Mouse (Mus musculus): ENCODE data around the gene Ctsc.
A peak's percentile ranks its signal among the peaks of the same experiment; 100 is the strongest.

Ctsc gene

DNA sequence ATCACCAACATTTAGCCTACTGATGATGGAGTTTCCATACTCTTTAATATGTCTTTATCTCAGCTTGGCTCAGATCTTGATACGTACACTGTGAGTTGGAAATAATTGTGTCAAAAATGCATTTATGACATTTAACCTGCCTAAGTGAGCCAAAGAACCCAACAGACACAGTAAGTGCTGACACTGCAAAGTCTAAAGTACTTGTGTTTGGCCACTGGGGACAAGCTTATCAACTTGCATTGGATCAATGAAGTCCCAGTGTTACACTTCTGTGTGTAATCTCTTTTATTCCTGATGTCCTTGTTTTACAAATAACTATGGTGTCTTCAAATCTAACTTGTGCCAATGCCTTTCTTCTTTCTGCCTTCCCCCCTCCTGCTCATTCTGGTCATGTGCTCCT, 18.1 kb downstream of the Ctsc start:
- DNase-seq (ENCODE audit: low read depth, low spot score) = no peak

DNA sequence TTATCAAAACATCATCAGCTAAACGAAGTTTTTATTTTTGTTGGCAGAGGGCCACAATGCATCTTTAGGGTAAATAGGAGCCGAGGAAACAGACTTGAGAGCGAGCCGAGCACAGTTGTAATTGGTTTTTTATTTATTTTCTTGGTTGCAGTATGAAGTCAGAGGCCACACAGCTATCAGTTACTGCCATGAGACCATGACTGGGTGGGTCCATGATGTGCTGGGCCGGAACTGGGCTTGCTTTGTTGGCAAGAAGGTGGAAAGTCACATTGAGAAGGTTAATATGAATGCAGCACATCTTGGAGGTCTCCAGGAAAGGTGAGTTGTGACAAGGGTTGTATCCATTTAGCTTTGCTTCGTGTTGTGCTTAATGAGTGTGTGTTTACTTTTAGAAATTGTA, 19.0 kb downstream of the Ctsc start:
- no peak for DNase-seq (ENCODE audit: low read depth, low spot score)

DNA sequence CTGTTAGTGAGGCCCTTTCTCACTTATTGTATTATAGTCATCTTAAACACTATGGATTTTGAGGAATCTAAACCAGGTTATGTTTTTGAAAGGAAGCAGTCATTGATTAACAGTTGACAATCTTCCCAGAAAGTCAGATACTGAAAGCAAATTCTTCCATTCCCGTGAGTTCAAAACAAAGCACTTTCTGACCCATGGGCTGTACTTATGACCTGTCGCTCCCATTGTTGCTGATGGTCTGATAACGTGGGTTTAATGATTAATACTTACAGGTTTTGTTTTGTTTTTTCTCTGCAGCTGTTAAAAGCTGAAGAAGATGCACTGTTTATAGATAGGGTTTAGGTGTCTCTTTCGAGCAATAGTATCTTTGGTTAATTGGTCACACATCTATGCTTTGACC, 27.9 kb downstream of the Ctsc start:
- no peak for DNase-seq (ENCODE audit: low read depth, low spot score)

DNA sequence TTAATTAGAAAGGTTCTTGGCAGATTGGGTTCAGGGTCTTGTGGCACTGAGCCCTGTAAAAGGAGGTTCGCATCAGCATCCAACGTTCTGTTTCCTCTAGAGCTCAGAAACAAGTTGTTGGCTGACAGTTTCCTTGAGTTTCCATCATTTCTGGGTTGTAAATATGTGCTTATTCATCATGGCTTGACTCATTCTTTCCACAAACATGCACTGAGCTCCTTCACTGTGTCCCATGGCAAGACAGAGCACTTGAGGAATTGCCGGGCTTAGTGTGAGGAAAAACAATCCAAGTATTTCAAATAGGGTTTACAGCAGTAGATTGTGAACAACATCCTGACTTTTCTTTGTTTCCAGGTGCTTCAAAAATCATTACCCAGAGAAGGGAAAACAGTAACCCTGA, 28.8 kb downstream of the Ctsc start:
- no peak for DNase-seq (ENCODE audit: low read depth, low spot score)

DNA sequence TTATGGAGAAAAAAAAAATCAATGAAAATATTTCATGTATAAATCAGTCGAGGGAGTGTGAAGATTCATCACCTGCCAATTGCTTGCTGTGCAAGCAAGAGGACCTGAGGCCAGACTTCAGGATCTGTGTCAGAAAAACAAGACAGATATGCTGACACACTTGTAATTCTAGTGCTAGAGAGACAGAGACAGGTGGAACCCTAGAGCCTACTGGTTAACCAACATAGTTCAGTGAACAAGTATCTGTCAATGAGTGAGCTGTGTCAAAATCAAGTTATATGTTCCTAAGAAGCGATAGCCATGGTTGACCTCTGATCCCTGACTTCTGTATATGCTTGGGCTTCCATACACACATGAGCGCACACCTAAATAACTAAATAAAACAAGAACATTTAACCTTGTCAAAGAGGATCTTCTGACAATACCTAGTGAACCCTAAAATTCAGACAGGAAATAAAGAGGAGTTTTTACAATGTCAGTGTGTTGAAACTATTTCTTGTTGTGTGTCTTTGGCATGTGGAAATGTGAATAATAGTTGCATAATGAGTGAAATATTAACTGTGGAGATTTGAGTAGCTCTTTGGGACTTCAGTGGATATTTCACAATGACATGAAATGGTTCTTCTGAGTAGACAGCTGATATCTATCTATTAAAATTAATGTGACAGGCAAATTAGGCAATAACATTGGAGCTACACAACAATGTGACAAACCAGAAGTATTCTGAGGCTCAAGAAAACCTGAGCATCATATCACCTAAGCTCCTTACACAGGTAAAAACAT, 32.7 kb downstream of the Ctsc start:
- no peak for DNase-seq (ENCODE audit: low read depth, low spot score)

DNA sequence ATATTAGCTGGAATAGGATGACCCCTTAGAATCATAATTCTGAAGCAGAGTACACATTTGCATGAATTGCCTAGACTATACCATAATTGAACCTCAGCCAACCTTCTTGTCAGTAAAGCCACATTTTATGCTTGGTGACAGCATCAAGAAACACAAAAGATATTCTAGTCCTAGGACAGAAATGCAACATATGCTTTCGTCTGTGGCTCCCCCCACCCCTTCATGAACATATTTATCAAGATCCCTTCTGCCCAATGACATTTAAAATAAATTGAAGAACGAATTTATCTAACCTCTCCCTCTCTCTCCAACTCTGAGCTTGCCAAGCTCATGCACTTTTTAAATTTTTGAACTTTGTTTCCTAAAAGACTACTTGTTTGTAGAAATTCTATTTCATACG, 38.5 kb downstream of the Ctsc start:
- DNase-seq (ENCODE audit: low read depth, low spot score) = no peak

DNA sequence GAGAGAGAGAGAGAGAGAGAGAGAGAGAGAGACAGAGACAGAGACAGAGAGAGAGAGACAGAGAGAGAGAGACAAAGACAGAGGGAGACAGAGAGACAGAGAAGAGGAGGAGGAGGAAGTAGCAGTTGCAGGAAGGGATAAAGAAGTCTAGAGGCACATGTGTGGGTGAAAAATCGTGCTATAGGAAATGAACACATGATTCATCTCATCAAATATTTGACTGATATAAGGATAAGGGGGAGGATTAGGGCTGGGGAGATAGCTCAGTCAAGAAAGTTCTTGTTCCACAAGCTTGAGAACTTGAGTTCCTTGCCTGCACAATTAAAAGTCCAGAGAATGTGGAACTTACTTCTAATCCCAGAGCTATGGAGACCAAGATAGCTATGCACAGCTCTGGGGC, 40.6 kb downstream of the Ctsc start:
- no peak for DNase-seq (ENCODE audit: low read depth, low spot score)

DNA sequence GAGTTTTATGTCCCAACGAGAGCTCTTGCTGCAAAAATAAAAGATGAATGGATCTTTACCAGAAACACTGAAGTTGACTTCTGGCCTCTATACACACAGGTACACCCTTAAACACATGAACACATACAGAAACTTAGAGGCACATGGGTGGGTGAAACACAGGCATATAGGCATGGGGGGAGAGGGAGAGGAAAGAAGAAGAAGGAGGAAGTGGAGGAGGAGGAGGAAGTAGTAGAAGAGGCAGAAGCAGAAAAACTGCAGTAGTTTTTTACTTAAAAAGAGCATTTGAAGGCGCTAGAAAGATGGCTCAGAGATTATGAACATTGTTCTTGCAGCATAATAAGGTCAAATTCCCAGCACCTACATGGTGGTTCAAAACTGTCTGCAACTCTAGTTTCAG, 41.0 kb downstream of the Ctsc start:
- DNase-seq (ENCODE audit: low read depth, low spot score) = no peak

DNA sequence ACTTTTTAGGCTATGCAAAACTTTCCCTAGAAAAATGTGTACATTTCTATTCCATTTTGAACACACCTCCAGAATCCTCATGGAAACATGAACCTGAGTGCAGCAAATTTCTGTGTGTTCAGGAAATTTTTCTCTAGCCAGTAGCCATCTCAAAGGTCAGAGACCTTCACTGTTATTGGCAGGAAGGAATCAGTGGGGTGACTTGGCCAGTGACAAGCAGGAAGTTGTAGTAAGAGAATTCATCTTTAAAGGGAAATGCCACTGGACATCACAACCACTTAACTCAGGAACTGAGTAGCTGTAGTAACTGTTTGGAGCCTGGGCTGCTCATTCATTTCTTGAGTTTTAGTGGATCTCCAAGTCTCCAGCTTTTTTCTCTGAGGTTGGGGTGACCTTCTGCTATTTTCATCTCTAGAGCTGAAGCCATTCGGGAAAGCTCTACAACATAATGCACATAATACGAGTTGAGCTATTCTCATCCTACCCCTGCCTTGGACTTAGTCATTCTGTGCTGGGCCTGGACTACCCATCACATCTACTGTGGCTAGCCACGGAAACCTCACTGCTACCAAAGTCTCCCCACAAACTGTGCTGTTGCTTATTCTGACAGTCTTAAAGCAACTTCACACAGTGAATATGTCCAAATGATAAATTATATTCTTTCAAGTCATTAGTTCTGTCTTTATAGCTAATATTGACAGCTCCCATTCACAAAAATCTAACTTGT, 41.7 kb downstream of the Ctsc start:
- no peak for DNase-seq (ENCODE audit: low read depth, low spot score)

DNA sequence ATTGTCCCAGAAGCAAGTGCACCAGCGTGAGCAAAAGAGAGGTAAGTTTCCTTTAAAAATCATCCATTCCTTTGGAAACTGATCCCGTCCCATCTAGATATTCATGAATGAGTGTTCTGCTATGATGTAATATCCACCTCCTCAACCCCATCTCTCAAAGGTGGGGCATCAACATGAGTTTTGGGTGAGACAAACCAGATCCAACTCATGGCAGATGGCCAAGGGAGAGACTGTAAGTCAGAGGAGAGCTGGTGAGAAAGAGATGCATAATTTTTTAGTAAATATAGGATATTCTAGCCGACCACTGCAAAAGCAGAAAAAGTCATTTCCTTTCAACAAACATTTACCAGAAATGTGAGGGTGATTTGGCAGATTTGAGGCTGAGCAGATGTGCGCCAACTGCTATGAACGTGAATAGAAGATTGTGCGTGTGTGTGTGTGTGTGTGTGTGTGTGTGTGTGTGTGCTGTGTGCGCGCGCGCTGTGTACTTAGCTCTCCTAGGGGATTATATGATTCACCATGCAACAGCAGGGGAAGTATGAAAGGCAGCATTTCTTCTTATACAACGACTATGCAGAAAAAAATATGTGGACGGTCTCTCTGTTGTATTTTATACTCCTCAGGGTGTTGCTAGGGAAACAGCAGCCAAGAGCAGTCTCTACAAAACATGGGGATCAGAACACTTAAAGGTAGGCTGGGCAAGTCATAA, 42.9 kb downstream of the Ctsc start:
- peak; percentile 30 for DNase-seq (ENCODE audit: low read depth, low spot score)

DNA sequence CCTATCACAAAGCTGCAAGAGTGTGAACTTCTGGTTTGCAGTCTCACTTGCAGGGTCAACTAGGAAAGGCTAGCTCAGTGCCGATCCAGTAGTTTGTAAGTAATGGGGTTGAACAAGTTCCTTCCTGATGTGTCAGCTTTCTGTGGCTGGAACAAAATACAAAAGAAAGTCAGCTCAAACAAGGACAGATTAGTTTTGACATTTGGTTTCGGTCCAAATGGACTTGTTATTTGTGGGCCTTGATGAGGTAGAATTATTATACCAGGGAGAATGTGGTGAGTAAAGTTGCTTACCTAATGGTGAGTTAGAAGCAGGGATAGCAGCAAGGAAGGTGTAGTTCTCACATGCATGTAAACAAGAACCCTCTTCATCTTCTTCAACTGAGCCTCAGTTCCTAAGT, 44.5 kb downstream of the Ctsc start:
- DNase-seq (ENCODE audit: low read depth, low spot score) = no peak

DNA sequence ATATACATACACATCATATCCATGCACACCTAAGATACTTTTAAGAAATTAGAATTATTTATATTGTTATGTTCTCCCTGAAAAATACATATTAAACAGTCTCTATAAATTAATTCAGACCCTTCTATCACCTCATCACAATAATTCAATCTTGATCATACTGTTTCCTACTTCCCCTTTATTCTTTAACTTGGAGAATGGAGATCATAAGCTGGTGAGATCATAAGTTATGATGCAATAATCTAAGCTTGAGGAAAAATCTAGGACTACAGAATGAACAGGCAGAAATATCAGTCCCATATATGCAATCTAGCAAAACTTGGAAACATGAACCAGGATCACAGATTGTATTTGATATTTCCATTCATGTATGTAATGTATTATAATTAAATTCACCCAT, 49.6 kb downstream of the Ctsc start:
- DNase-seq (ENCODE audit: low read depth, low spot score) = no peak

DNA sequence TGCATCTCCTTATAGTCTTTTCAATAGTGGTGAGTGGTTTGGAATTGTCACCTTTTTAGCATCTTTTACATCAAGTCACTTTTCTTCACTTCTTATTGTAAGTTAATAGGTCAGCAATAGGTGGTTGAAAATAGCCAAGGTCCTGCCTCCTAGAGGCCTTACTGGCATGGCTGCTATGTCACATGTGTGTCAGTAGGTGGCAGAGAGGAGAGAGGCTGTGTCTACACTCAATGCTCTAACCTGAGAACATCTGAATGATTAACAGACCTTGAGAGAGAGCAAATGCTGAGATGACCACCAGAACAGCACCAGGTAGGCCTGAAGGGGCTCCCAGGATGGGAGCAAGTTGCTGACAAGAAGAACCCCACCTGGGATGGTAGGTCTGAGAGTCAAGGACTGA, 65.9 kb downstream of the Ctsc start:
- DNase-seq (ENCODE audit: low read depth, low spot score) = no peak

DNA sequence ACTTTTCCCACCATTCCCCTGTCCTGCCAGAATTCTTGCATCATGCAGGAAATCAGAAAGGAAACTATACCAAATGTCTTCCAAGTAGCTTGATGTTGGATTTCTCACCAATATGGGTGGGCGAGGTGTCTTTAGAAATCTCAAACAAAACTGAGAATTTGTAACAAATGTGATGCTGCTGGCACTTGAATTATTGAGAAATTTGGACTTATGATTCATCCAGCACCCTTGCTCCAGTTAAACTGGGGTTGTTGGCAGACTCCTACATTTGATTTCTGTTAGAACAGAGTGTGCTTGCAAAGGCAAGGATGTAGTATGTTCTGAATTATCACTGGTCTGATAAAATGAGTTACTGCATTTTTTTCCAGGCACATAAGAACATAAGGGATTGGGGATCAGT, 68.2 kb downstream of the Ctsc start:
- DNase-seq (ENCODE audit: low read depth, low spot score) = no peak

DNA sequence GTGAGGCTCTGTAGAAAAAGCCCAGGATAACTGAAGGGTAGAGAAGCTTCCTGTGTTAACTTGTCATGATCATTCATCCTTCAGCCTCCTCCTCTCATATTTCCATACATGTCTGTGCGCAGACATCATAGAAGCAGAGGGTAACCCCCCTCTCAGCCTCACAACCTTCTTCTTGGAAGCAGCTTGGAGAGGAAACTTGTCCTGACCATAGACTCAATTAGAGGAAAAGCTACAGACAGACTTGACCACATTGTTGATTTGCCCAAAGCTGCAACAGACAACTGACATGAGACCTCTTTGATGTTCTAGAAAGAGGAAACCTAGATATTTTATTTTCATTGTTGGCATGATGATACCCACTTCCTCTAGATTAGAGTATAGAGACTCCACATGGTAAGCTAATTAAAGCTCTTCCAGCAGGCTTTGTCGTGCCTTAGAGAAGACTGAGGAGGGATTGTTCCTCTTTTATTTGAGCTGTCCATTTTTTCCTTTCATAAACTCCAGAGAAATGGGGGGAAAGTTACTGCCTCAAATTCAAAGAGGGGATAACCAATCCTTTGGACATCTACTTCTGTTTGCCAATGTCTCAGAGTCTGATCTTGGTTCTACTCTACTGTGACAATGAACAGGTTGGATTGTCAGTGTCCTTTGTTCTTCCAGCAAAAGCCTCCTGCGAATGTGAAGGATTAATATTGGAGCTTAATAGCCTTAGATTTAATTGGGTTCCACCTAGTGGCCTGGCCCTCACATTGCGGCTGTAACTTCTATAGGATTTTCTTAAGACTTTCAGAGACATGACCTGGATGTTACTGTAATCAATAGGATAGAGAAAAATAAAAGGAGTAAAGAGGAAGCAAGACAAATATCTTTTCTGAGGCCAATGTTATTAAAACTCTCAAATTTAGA, 79.2 kb downstream of the Ctsc start:
- DNase-seq (ENCODE audit: low read depth, low spot score) = no peak

DNA sequence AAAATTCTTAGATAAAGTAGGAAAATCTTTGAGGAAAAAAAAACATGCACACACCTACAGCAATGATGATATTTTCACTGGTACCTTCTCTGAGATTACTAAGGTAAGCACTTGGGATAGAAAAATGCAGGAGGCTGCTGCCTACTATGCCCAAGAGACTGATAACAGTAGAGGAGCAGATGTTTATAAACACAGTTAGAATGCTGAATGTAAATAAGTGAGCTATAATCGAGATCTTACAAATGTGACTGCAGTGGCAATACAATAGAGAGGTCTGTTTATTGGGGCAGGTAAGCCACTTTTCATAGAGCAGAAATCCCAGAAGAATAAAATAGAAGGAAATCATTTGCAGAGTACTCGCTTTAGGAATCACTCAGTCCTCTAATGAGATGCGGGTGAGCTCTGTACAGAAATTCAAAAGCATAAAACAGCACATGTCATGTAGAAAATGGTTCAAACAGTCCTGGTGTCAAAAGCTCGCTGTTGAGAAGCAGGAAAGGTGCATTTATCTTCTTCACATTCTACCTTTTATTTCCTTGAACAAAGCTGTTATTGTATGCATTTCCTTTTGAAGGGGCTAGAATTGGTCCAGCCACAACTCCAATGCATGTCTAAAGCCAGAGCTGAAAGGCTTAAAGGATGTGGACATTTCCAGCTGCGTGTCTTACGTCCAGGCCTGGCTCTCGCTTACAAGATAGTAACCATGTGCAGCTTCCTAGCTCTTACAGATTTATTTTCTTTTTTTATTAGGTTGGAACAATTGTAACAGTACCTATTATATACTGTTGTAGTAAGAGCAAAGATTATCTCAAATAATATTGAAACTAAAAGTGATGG, 80.4 kb downstream of the Ctsc start:
- no peak for DNase-seq (ENCODE audit: low read depth, low spot score)

All from forelimb bud, embryonic 11.5 days (tissue).